Mouse (Mus musculus): Measurements from ENCODE around the gene Kif28. TPM values are rescaled to one million over a fixed set of nuclear protein-coding genes. Genes with fewer than 3 reads are reported as not detected.

The Kif28 gene
- polyA plus RNA-seq (2012; ENCODE audit: low replicate concordance): not detected in 2 replicates

GRCm38 (mm10) chr1:179745171-179745570, at the start of gene Kif28:
Gene Kif28 (minus strand): TSS chr1:179745271.

DNA sequence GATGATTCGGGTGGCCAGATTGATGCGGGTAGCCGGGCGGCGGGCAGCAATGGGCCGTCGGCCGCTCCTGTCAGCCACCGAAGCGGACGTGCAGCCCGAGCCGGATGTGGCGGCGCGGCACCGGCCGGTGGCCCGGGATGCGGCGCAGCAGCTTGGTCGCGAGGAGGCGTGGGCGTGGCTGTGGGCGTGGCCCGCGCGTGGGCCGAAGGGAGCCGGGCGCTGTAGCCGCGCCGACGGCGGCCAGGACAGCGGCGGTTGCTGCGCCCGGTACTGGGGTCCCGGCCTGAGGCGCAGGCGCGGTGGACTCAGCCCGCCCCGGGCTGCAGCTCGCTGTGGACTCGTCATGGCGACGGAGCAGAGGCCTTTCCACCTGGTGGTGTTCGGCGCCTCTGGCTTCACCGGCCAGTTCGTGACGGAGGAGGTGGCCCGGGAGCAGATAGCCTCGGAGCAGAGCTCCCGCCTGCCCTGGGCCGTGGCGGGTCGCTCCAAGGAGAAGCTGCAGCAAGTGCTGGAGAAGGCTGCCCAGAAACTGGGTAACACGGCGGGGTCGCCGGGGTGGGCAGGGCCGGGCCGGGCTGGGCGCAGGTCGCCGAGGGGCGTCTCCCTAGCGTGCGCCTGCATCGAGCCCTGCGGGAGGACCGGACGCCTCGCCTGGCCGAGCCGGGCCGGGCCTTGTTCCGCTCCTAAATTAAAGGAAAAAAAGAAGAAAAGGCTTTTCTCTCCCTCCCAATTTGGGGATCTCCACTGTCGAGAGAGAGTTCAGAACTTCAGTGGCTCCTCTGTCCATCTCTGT, 76.9 kb downstream of the Kif28 start, which contains the start of gene Sccpdh:
TSS of gene Sccpdh (plus strand) at position 198 of the 793 bp plus-strand sequence.

Other genes with a start within 250 kb of the Kif28 start
- 1.2 and 1.4 TPM in 2 replicates for gene Smyd3, start 227.2 kb downstream of the Kif28 start, polyA plus RNA-seq (2012; ENCODE audit: low replicate concordance)
- 8.1 and 12.9 TPM in 2 replicates for gene Tfb2m, start 199.0 kb downstream of the Kif28 start, polyA plus RNA-seq (2012; ENCODE audit: low replicate concordance)
- gene Cnst, start 198.9 kb downstream of the Kif28 start, polyA plus RNA-seq (2012; ENCODE audit: low replicate concordance): 13.0 and 14.4 TPM in 2 replicates
- 0.46 and 0.75 TPM in 2 replicates for gene Sccpdh, start 77.1 kb downstream of the Kif28 start, polyA plus RNA-seq (2012; ENCODE audit: low replicate concordance)
- gene Gm10518, start 58.1 kb upstream of the Kif28 start, polyA plus RNA-seq (2012; ENCODE audit: low replicate concordance): not detected in 2 replicates
- gene Ahctf1, start 58.4 kb upstream of the Kif28 start, polyA plus RNA-seq (2012; ENCODE audit: low replicate concordance): 42.1 and 54.2 TPM in 2 replicates
- gene Cdc42bpa, start 215.2 kb upstream of the Kif28 start, polyA plus RNA-seq (2012; ENCODE audit: low replicate concordance): 36.1 and 39.4 TPM in 2 replicates